Mouse (Mus musculus): ENCODE data around the gene Prox2. TPM values are rescaled to one million over a fixed set of nuclear protein-coding genes. Genes with fewer than 3 reads are reported as not detected.
"Not testable (repeated sequence)": the region's sequence is repeated elsewhere in the genome, so short reads cannot be mapped to it uniquely, and the experiment has no call there.

Gene Prox2
- polyA plus RNA-seq, 1 experiment from 2014 or later = 2.1 TPM

DNA sequence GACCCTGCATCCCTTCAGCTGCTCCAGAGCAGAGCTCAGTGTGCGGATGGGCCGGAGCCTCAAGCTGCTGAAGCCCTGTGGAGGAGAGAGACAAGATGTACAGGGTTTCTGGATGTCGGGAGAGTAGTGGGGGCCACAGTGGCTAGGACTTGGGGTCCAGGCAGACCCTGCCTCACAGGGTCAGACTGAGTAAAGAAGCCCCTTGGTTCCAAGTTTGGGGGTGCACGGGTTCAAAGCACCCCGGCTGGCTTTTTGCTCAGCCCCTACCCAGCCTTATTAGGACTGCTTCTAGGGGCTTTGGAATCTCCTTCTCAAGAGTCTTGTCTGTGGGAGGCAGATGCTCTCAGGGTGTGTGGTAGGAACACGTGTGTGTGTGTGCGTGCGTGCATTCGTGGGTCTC lies 36.3 kb upstream of the Prox2 start:
- WGBS = 81% methylated on average over 9 of the region's 9 CpGs
- peaks cover 5% of the 10 kb centered on the region for H3K4me1 ChIP-seq (ENCODE audit: control insufficient read depth, insufficient read depth, low read length)
- ATAC-seq (ENCODE audit: low FRiP score, low TSS enrichment) (no peak), DNase-seq (no peak)
- no peak overlapping the region for H3K9ac ChIP-seq (replicated peaks; ENCODE audit: low read length)
- H3K27me3 ChIP-seq (ENCODE audit: control insufficient read depth, insufficient read depth, low read length) = no peaks in the 10 kb centered on the region
- no peak overlapping the region for H3K4me3 ChIP-seq (replicated peaks; ENCODE audit: low read depth, low read length)
- no peaks in the 10 kb centered on the region for H3K9me3 ChIP-seq (ENCODE audit: control insufficient read depth, low read length)
- H3K36me3 ChIP-seq (ENCODE audit: control insufficient read depth, insufficient read depth, low read length) = peaks cover 11% of the 10 kb centered on the region; the same call in 1 of the 2 replicates
- no peak overlapping the region for H3K4me2 ChIP-seq (ENCODE audit: low read length)
- H3K27ac ChIP-seq (replicated peaks; ENCODE audit: low read depth, low read length) = no peak overlapping the region

- 28% methylated on average over 10 of the region's 11 CpGs for WGBS
- Histone ChIP-seq H3K4me3 (replicated peaks; ENCODE audit: low read depth, low read length) (no peak overlapping the region), H3K27ac (replicated peaks; ENCODE audit: low read depth, low read length) (no peak overlapping the region), H3K27me3 (ENCODE audit: control insufficient read depth, insufficient read depth, low read length) (no peaks in the 10 kb centered on the region), H3K4me2 (ENCODE audit: low read length) (no peak overlapping the region), H3K9ac (replicated peaks; ENCODE audit: low read length) (no peak overlapping the region), H3K36me3 (ENCODE audit: control insufficient read depth, insufficient read depth, low read length) (peaks cover 11% of the 10 kb centered on the region; the same call in 1 of the 2 replicates), H3K9me3 (ENCODE audit: control insufficient read depth, low read length) (no peaks in the 10 kb centered on the region), H3K4me1 (ENCODE audit: control insufficient read depth, insufficient read depth, low read length) (peaks cover 5% of the 10 kb centered on the region)
- ATAC-seq (ENCODE audit: low FRiP score, low TSS enrichment) = no peak
- no peak for DNase-seq
These were observed 35.8 kb upstream of the Prox2 start for GRCm38 (mm10) chr12:85146355-85146754.

- Histone ChIP-seq H3K4me2 (ENCODE audit: low read length) (no peak overlapping the region), H3K27me3 (ENCODE audit: control insufficient read depth, insufficient read depth, low read length) (no peaks in the 10 kb centered on the region), H3K9ac (replicated peaks; ENCODE audit: low read length) (no peak overlapping the region), H3K36me3 (ENCODE audit: control insufficient read depth, insufficient read depth, low read length) (peaks cover 11% of the 10 kb centered on the region; the same call in 1 of the 2 replicates), H3K4me3 (replicated peaks; ENCODE audit: low read depth, low read length) (no peak overlapping the region), H3K27ac (replicated peaks; ENCODE audit: low read depth, low read length) (no peak overlapping the region), H3K4me1 (ENCODE audit: control insufficient read depth, insufficient read depth, low read length) (peaks cover 5% of the 10 kb centered on the region), H3K9me3 (ENCODE audit: control insufficient read depth, low read length) (no peaks in the 10 kb centered on the region)
- WGBS = 72% methylated on average over 9 of the region's 9 CpGs
- no peak for ATAC-seq (ENCODE audit: low FRiP score, low TSS enrichment)
- DNase-seq = no peak
These were observed 35.1 kb upstream of the Prox2 start for GRCm38 (mm10) chr12:85145630-85146029.

DNA sequence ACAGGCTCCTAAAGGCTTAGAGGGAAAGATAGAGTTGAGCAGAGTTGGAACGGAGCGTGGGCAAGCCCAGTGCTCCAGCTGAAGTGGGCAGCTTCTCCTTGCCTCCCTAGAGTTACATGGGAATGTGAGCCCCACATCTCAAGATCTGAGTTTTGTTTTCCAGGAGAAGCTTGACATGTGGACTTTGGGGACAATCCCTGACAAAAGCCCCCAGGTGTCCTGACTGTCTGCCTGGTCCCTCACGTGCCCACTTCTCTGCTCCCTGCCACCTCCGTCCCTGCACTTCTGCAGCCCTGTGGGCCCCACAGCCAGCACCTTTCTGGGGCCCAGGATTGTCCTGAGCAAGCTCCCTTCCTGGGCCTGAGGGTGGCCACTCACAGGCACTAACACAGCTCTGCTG lies 34.3 kb upstream of the Prox2 start:
- no peak overlapping the region for H3K4me2 ChIP-seq (ENCODE audit: low read length)
- H3K36me3 ChIP-seq (ENCODE audit: control insufficient read depth, insufficient read depth, low read length) = peaks cover 11% of the 10 kb centered on the region; the same call in 1 of the 2 replicates
- ATAC-seq (ENCODE audit: low FRiP score, low TSS enrichment) (no peak), DNase-seq (no peak)
- no peaks in the 10 kb centered on the region for H3K9me3 ChIP-seq (ENCODE audit: control insufficient read depth, low read length)
- H3K4me3 ChIP-seq (replicated peaks; ENCODE audit: low read depth, low read length) = no peak overlapping the region
- 88% methylated on average over 4 of the region's 4 CpGs for WGBS
- no peak overlapping the region for H3K27ac ChIP-seq (replicated peaks; ENCODE audit: low read depth, low read length)
- H3K4me1 ChIP-seq (ENCODE audit: control insufficient read depth, insufficient read depth, low read length) = no peaks in the 10 kb centered on the region
- H3K27me3 ChIP-seq (ENCODE audit: control insufficient read depth, insufficient read depth, low read length) = no peaks in the 10 kb centered on the region
- no peak overlapping the region for H3K9ac ChIP-seq (replicated peaks; ENCODE audit: low read length)

DNA sequence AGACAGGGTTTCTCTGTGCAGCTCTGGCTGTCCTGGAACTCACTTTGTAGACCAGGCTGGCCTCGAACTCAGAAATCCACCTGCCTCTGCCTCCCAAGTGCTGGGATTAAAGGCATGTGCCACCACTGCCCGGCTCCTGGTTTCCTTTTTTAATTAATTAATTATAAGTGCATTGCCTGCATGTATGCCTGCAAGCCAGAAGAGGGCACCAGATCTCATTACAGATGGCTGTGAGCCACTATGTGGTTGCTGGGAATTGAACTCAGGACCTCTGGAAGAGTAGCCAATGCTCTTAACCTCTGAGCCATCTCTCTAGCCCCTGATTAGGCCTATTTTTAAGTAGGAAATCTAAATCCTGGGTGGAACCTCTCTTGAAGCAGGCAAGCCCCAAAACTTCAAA lies 33.7 kb upstream of the Prox2 start:
- WGBS = 58% methylated on average over 2 of the region's 2 CpGs
- H3K9me3 ChIP-seq (ENCODE audit: control insufficient read depth, low read length); DNase-seq; H3K27ac ChIP-seq (replicated peaks; ENCODE audit: low read depth, low read length); ATAC-seq (ENCODE audit: low FRiP score, low TSS enrichment); H3K4me1 ChIP-seq (ENCODE audit: control insufficient read depth, insufficient read depth, low read length); H3K27me3 ChIP-seq (ENCODE audit: control insufficient read depth, insufficient read depth, low read length); H3K4me3 ChIP-seq (replicated peaks; ENCODE audit: low read depth, low read length); H3K9ac ChIP-seq (replicated peaks; ENCODE audit: low read length); H3K4me2 ChIP-seq (ENCODE audit: low read length): not testable (repeated sequence)
- H3K36me3 ChIP-seq (ENCODE audit: control insufficient read depth, insufficient read depth, low read length) = peaks cover 16% of the 10 kb centered on the region

DNA sequence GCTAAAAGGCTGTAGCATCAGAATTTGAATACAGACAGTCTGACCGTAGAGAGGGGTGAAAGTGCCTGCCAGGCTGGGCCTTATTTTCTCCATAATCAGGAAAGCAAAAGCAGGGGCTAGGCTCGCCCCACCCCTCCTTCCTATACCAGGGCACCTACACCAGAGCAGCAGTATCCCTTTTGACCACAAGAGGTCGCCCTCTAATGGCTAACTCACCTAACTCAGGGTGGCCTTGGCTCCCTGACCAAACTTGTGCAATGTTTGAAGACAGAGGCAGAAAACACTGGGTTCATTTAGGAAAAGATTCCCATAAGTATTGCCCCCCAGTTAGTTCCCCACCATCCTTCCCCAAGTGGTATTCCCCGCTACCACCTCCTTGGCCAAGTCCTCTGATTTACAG lies 32.2 kb upstream of the Prox2 start:
- Histone ChIP-seq H3K4me3 (replicated peaks; ENCODE audit: low read depth, low read length) (no peak overlapping the region), H3K9me3 (ENCODE audit: control insufficient read depth, low read length) (no peaks in the 10 kb centered on the region), H3K27me3 (ENCODE audit: control insufficient read depth, insufficient read depth, low read length) (no peaks in the 10 kb centered on the region), H3K9ac (replicated peaks; ENCODE audit: low read length) (no peak overlapping the region), H3K27ac (replicated peaks; ENCODE audit: low read depth, low read length) (no peak overlapping the region), H3K36me3 (ENCODE audit: control insufficient read depth, insufficient read depth, low read length) (peaks cover 20% of the 10 kb centered on the region), H3K4me1 (ENCODE audit: control insufficient read depth, insufficient read depth, low read length) (no peaks in the 10 kb centered on the region), H3K4me2 (ENCODE audit: low read length) (no peak overlapping the region)
- peak; percentile 70 for ATAC-seq (ENCODE audit: low FRiP score, low TSS enrichment)
- 16% methylated on average over 4 of the region's 4 CpGs for WGBS
- peak; percentile 91 for DNase-seq

GRCm38 (mm10) chr12:85141096-85141495 lies 30.5 kb upstream of the Prox2 start:
- no peak overlapping the region for H3K4me3 ChIP-seq (replicated peaks; ENCODE audit: low read depth, low read length)
- H3K9ac ChIP-seq (replicated peaks; ENCODE audit: low read length) = no peak overlapping the region
- no peaks in the 10 kb centered on the region for H3K27me3 ChIP-seq (ENCODE audit: control insufficient read depth, insufficient read depth, low read length)
- H3K36me3 ChIP-seq (ENCODE audit: control insufficient read depth, insufficient read depth, low read length) = peaks cover 28% of the 10 kb centered on the region
- ATAC-seq (ENCODE audit: low FRiP score, low TSS enrichment) (no peak), DNase-seq (no peak)
- WGBS = 81% methylated on average over 6 of the region's 6 CpGs
- H3K4me1 ChIP-seq (ENCODE audit: control insufficient read depth, insufficient read depth, low read length) = no peaks in the 10 kb centered on the region
- no peaks in the 10 kb centered on the region for H3K9me3 ChIP-seq (ENCODE audit: control insufficient read depth, low read length)
- no peak overlapping the region for H3K27ac ChIP-seq (replicated peaks; ENCODE audit: low read depth, low read length)
- H3K4me2 ChIP-seq (ENCODE audit: low read length) = no peak overlapping the region

DNA sequence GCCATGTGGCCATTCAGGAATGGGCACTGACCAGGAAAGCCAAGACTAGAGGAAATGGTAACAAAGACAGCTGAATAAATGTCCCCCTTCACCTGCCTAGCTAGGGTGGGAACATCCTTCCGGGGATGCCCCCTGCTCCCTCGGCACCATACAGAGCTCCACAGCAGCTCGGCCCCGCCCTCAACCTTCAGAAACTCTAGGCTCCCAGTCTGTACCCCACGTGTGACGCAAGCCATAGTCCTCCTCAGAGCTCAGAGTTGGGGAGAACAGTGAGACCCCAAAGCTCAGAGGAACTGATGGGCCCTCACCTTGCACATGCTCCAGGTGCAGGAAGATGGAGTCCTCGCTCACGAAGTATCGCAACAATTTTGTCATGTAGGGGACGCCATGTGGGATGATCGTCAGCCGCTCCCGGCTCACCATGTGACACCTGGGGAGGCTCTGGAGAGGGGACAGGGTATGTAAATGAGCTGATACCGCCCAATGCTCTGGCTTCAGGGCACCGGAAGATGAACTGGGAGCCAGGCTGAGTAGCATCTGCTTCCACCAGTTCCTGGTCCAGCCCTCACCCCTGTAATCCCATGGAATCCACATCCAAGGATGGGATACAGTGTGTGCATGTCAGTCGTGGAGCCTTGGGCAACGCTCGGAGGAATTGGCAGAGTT lies 29.6 kb upstream of the Prox2 start:
- H3K36me3 ChIP-seq (ENCODE audit: control insufficient read depth, insufficient read depth, low read length) = peaks cover 37% of the 10 kb centered on the region
- no peak for DNase-seq
- WGBS = 52% methylated on average over 18 of the region's 18 CpGs

GRCm38 (mm10) chr12:85136627-85137026 lies 26.1 kb upstream of the Prox2 start:
- Histone ChIP-seq H3K4me2 (ENCODE audit: low read length) (no peak overlapping the region), H3K27ac (replicated peaks; ENCODE audit: low read depth, low read length) (no peak overlapping the region), H3K36me3 (ENCODE audit: control insufficient read depth, insufficient read depth, low read length) (peaks cover 63% of the 10 kb centered on the region), H3K27me3 (ENCODE audit: control insufficient read depth, insufficient read depth, low read length) (no peaks in the 10 kb centered on the region), H3K4me3 (replicated peaks; ENCODE audit: low read depth, low read length) (no peak overlapping the region), H3K4me1 (ENCODE audit: control insufficient read depth, insufficient read depth, low read length) (no peaks in the 10 kb centered on the region), H3K9ac (replicated peaks; ENCODE audit: low read length) (no peak overlapping the region), H3K9me3 (ENCODE audit: control insufficient read depth, low read length) (no peaks in the 10 kb centered on the region)
- DNase-seq = no peak
- WGBS = 71% methylated on average over 4 of the region's 4 CpGs
- no peak for ATAC-seq (ENCODE audit: low FRiP score, low TSS enrichment)

More for the DNA sequence above, 29.6 kb upstream of the Prox2 start:
- no peaks in the 10 kb centered on the region for H3K9me3 ChIP-seq (ENCODE audit: control insufficient read depth, low read length)
- no peak overlapping the region for H3K27ac ChIP-seq (replicated peaks; ENCODE audit: low read depth, low read length)
- no peak overlapping the region for H3K4me3 ChIP-seq (replicated peaks; ENCODE audit: low read depth, low read length)
- no peak overlapping the region for H3K4me2 ChIP-seq (ENCODE audit: low read length)
- no peaks in the 10 kb centered on the region for H3K27me3 ChIP-seq (ENCODE audit: control insufficient read depth, insufficient read depth, low read length)
- H3K4me1 ChIP-seq (ENCODE audit: control insufficient read depth, insufficient read depth, low read length) = no peaks in the 10 kb centered on the region
- no peak overlapping the region for H3K9ac ChIP-seq (replicated peaks; ENCODE audit: low read length)
- no peak for ATAC-seq (ENCODE audit: low FRiP score, low TSS enrichment)
